Mouse (Mus musculus) ES-E14 (cell line): ENCODE data around the gene Npff.
A peak's percentile ranks its signal among the peaks of the same experiment; 100 is the strongest.

ENCODE experiments used
- CHD2 ChIP-seq: IDR thresholded peaks from 2 replicates; pipeline ENCODE4 v1.6.1; 2014; ENCODE audit warnings: mild to moderate bottlenecking, low read depth, low read length, inconsistent platforms
- ZC3H11A ChIP-seq: IDR thresholded peaks from 2 replicates; pipeline ENCODE4 v1.6.1; 2012; ENCODE audit warnings: low read depth, mild to moderate bottlenecking, inconsistent platforms, low read length, borderline replicate concordance
- ZNF384 ChIP-seq: IDR thresholded peaks from 2 replicates; pipeline ENCODE4 v1.6.1; 2012; ENCODE audit warnings: low read depth, low read length, inconsistent platforms

GRCm38 (mm10) chr15:102510590-102511284 is 14.0 kb downstream of the Npff start:
- TF ChIP-seq CHD2 (0 out of 2 replicates have a peak, but pooled peaks have one; percentile 42), ZNF384 (no peak), ZC3H11A (no peak)
